Mouse (Mus musculus) inflammation-experienced regulatory T-cells, adult 6 months (primary cell): ENCODE measurements around the gene Iqgap1. TPM values are rescaled to one million over a fixed set of nuclear protein-coding genes. Genes with fewer than 3 reads are reported as not detected.

Experiments
- ATAC-seq: one replicate; pipeline ENCODE4 v1.8.0; 2017
- polyA plus RNA-seq, 3 experiments: library from polyadenylated mRNA; unstranded; fragments of 100-300 nt; shearing (Covaris generic); gene quantifications; one replicate each; pipeline ENCODE4 v1.2.1; 2017

The Iqgap1 gene
- polyA plus RNA-seq, 3 experiments from 2014 or later, result 197 to 297 (median 271) TPM

GRCm38 (mm10) chr7:80802412-80803160, 23.2 kb downstream of the Iqgap1 start:
- ATAC-seq, result peak; percentile 53

GRCm38 (mm10) chr7:80799307-80799706, 26.5 kb downstream of the Iqgap1 start:
- ATAC-seq, result no peak

GRCm38 (mm10) chr7:80796805-80797567, 28.8 kb downstream of the Iqgap1 start:
- no peak for ATAC-seq

GRCm38 (mm10) chr7:80796258-80796657, 29.5 kb downstream of the Iqgap1 start:
- no peak for ATAC-seq

- no peak for ATAC-seq
Observed at GRCm38 (mm10) chr7:80789534-80789933, 36.2 kb downstream of the Iqgap1 start.

GRCm38 (mm10) chr7:80789061-80789460, 36.7 kb downstream of the Iqgap1 start:
- ATAC-seq, result peak; percentile 97

GRCm38 (mm10) chr7:80788002-80788401, 37.8 kb downstream of the Iqgap1 start:
- no peak for ATAC-seq

GRCm38 (mm10) chr7:80786746-80787145, 39.0 kb downstream of the Iqgap1 start:
- no peak for ATAC-seq

GRCm38 (mm10) chr7:80783841-80784240, 41.9 kb downstream of the Iqgap1 start:
- ATAC-seq, result no peak

GRCm38 (mm10) chr7:80782155-80783109, 43.3 kb downstream of the Iqgap1 start:
- peak; percentile 51 for ATAC-seq

GRCm38 (mm10) chr7:80781444-80782120, 44.2 kb downstream of the Iqgap1 start:
- no peak for ATAC-seq

GRCm38 (mm10) chr7:80778958-80779669, 46.7 kb downstream of the Iqgap1 start:
- peak; percentile 84 for ATAC-seq

GRCm38 (mm10) chr7:80778376-80778775, 47.4 kb downstream of the Iqgap1 start:
- ATAC-seq, result no peak

- ATAC-seq, result no peak
Observed at GRCm38 (mm10) chr7:80777151-80777550, 48.6 kb downstream of the Iqgap1 start.

GRCm38 (mm10) chr7:80776090-80776489, 49.7 kb downstream of the Iqgap1 start:
- ATAC-seq, result no peak

- ATAC-seq, result no peak
Observed at GRCm38 (mm10) chr7:80775448-80775904, 50.3 kb downstream of the Iqgap1 start.

- no peak for ATAC-seq
Observed at GRCm38 (mm10) chr7:80774615-80775447, 50.9 kb downstream of the Iqgap1 start.

GRCm38 (mm10) chr7:80773834-80774614, 51.8 kb downstream of the Iqgap1 start:
- ATAC-seq, result no peak

- ATAC-seq, result no peak
Observed at GRCm38 (mm10) chr7:80770466-80770865, 55.3 kb downstream of the Iqgap1 start.
